Mouse (Mus musculus): ENCODE measurements around the gene Gys2.
"Not testable (repeated sequence)": the region's sequence is repeated elsewhere in the genome, so short reads cannot be mapped to it uniquely, and the experiment has no call there.

The Gys2 gene

DNA sequence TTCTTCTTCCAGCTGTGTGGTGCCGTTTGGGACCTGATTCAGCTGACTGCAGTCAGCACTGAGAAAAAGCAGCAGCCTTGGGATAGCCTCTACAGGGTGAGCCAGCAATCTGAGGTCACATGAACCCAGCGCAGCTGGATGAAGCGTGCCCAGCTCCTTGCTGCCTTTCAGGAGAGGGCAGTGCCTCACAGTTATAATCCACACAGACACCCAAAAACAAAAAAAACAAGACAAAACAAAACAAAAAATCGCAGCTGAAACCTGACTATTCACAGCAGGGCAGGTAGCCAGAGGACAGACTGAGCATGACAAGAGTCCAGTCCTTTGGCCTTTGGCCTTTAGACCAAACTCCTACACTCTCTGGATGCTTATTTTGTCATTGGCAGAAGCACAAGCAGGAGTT, at the start of gene Gys2:
Gene Gys2 (minus strand): TSS at position 309 of the 403 bp plus-strand sequence.
- no peak for DNase-seq (ENCODE audit: low spot score in 2 of 2)

DNA sequence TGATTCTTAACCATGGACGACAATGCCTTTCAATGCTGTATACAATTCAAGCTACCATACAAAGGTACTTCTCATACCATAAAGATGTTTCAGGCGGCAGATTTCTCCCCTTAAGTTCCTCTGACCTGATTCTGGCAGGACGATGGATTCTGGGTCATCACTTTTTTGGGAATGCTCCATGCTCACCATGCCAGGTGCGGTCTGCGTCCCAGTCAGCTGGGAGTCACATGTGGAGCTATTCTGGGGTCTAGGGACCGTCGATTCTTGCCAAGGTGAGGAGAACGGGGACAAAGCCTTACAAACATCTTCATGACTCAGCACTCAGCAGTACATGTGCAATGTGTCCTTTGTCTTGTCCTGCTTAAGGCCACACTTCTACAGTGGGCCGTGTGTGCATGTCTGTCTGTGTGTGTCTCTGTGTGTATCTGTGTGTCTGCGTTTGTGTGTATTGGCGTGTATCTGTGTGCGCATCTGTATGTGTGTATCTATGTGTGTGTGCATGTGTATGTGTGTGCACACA, 48.7 kb upstream of the Gys2 start:
- no peak for DNase-seq (ENCODE audit: low spot score in 2 of 2)

DNA sequence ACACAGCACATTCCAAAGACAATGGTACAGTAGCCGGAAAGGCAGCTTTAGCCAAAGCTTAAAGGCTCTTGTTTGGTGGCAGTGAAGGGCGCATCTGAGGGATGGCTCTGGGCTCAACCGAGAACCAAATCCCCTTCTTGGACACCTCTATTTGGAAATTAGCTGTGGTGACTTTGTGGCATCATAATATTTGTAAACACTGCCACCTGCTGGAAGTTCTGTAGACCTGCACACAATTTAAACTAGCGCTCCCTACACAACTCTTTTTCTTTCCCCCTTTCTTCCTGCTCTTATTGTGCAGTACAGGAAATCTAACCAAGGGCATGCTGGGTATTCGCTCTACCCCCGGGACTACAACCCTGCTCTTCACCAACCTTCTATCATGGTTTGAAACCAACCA, 46.2 kb upstream of the Gys2 start:
- DNase-seq (ENCODE audit: low spot score in 2 of 2): peak in 1 of 2 experiments; percentile 63

DNA sequence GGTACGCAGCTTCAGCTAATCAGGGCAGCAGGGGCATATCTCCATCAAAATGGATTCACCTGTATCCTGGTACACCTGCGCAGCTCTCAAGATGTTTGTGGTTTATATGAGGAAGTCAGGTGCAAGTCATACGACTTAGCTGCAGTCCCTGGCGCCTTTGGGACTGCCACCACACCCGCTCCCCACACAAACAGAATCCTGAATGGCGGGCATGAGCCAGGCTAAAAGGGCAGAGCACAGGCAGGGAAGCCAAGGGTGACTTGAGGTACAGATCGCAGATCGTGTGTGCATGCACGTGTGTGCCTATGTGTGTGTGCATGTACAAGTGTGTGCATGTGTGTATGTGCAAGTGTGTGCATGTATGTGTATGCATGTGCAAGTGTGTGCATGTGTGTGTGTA, 42.5 kb upstream of the Gys2 start:
- DNase-seq (ENCODE audit: low spot score in 2 of 2): not testable (repeated sequence)

DNA sequence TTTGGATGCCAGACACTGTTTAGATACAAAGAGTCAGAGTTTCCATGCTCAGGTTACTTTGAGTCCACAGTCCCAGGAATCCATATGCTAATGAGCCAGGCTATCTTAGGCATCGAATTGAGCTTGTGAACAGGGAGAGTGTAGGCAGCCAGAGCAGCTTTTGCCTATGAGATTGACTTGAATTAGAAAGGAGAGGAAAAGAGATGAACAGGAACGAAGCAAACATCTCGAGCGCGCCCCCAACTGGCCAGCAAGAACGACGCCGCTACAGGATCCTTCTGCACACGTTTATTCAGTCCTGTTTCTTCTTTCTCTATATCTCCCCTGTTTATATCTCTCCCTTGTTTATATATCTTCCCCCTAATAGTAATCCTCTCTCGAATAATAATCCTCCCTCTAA, 42.0 kb upstream of the Gys2 start:
- peak; percentile 41 to 79 for DNase-seq (ENCODE audit: low spot score in 2 of 2)

DNA sequence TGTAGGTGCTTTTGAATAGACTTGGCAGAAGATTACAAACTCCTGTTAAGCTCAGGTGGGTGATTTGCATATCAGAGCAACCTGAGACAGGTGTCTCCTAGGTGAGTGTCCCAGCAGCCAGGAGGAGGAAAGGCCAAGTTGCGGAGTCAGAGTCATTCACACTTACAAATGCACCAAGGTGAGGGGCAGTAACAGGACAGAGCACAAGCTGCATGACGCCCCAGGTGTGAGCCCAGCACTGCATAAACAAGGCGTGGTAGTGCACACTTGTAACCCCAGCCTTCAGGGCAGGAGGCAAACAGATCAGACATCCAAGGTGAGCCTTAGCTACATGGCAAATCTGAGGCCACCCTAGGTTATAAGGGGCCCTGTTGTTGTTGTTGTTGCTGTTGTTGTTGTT, 40.0 kb upstream of the Gys2 start:
- no peak for DNase-seq (ENCODE audit: low spot score in 2 of 2)

DNA sequence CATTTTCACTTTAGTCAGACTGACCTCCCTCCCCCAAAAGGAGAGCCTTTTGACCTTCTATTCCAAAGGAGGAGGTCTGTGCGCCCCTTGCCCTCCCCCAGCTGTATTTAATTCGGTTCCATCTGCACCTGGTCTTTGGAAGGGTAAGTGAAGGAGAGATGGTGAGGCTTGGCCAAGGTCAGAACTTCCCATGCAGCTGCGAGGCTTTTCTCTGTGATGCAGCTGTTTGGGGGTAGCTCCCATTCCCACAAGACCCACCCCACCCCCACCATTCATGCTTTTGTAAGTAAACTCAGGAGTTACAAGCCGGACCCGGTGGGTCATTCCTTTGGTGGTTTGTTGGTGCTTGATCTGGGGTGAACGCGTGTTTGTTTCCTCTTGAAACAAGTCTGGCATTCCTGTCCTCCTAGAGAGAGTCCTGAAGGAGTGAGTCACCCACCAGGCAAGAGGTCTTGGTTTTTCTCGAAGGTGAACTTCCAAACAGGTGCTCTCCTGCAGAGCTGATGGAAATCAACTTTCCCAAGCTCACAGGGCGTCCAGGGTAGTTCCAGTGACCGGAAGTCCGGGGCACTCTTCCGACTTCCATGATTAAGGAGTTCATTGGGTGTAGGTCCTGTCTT, 38.7 kb upstream of the Gys2 start:
- peak in 1 of 2 experiments; percentile 18 for DNase-seq (ENCODE audit: low spot score in 2 of 2)

DNA sequence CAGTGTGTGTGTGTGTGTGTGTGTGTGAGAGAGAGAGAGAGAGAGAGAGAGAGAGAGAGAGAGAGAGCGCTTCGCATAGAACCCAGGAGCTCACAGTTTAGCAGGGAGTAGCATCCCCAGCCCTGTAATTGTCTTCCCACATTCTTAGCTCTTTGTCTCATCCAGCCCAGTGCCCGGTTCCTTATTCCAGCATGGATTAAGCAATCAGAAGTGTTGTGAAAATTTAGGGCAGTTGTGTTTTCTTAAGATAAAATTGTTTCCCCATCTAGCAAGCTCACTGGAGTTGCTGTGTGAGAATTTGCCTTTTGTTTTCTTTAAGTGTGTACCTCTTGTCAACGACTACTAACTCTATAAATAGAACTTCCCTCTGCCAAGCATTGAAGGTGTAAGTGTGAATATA, 35.8 kb upstream of the Gys2 start:
- no peak for DNase-seq (ENCODE audit: low spot score in 2 of 2)

DNA sequence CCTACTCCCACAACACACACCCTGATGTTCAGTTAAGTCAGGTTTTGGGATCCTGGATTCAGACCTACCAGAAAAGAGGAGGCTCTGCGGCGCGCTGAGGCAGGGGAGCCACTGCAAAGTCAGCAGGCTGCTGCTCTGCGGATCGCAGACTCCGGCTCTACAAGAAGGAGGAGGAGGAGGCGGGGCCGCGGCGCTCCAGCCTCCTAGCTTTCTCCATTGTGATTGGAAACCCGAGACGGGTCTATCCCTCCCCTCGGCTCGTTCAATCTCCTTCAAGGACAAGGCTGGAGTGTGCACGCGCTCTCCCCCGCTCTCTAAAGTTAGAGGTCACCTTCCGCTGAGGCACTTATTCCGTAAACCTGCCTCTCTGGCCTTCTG, 34.9 kb upstream of the Gys2 start, which contains the start of gene Ldhb:
Gene Ldhb (minus strand): TSS at position 173 of the 378 bp plus-strand sequence.
- peak; percentile 80 to 82 for DNase-seq (ENCODE audit: low spot score in 2 of 2)

DNA sequence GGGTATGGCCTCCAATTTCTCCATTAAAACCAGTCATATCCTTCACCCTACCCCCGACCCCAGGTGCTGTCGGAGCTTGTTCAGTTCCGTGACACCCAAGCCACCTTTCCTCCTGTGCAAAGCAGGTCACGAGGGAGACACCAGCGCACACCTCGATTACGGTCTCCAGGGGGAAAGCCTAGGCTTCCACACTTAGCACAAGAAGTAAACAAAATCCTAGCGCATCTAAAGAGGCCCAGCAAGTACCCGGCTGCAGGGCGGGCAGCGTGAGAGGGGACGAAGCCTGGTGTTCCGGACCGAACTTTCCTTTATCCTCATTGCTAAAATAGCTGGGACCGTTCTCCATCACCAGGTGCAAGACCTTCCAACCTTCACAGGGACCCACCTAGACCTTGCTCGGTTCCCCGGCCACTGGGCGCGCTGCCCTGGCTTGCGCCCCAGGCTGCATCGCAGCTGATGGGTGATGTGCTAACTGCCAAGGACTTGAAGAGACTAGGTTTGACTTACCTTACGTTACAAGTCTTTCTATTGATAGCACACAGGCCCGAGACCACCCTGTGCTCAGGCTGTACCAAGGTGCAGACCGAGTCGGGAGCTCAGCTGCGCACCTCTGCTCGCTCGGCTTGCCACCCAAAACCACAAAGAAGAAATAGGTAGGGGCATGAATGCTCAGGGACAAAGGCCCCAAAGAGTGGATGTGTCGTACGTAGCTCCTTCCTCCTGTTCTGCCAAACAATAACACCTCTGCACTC, 34.3 kb upstream of the Gys2 start:
- peak; percentile 44 to 45 for DNase-seq (ENCODE audit: low spot score in 2 of 2)

DNA sequence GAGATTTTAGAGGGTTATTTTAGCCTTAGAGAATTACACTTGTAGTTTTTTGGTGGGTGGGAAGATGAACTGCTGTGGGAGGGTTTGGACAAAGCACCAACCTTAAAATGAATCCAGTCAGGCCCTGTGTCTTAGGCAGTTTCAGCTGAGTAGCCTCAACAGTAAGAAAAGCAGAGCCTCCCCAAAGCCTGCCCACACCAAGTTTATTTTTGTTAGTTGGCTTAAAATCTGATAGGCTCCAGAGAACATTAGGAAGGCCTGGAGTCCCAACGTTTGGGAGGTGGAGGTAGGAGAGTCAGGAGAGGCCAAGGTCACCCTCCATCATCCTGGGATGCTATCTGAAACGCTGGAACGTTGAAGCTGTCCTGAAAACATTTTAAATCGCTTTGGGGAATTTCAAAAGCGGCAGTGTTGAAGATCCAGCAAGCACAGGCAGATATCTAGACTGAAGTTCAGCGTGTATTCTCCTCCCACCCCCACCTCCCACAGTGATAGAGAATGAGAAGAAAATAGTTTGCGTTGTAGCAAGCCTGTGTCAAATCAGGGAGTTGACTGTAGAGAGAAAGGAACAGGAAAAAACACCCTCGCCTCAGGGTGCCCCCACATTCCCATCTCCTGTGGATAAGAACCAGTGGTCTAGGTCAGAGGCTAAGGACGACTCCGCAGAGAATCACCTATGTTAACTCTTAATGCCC, 33.6 kb upstream of the Gys2 start:
- DNase-seq (ENCODE audit: low spot score in 2 of 2): no peak

DNA sequence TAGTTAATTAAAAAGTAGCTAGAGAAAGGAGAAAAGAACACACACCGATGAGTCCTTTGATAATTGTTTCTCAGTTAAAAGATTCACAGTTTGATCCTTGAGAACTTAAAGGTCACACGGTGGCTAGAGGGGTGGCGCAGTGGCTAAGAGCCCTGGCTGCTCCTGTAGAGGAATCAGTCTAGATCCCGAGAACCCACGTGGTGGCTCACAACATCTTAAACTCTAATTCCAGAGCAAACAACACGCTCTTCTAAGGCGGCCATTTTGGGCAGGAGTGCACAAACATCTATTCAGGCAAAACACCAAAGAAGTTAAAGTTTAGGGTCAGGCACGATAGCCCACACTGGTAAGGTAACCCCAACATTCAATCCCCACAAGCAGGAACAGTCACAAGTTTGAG, 30.7 kb upstream of the Gys2 start:
- DNase-seq (ENCODE audit: low spot score in 2 of 2): no peak

DNA sequence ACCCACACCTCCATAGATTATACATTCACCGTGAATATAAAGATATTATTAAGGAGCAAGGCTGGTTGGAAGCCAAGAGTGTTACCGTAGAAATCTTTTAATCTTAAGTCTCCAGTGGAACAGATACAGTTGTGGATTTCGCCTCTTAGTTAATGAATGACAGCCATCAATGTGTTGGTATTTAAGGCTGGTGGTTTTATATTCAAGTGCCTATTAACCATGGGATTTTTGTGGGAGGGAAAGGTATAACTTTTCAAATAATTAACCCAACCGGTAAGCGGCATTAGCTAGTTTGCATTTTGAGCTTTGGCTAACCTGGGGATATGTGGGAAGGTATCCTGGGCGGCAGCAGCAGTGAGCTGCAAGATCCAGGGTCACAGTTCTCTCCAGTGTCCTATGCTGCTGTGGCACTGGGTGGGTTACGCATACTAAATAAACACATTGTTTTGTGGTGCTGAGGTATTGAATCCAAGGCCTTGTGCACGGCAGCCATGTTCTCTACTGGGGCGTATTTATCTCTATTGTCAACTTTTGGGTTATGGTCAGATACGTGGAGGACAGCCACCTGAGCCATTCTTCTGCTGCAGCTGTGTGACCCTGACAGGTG, 29.7 kb upstream of the Gys2 start:
- no peak for DNase-seq (ENCODE audit: low spot score in 2 of 2)

DNA sequence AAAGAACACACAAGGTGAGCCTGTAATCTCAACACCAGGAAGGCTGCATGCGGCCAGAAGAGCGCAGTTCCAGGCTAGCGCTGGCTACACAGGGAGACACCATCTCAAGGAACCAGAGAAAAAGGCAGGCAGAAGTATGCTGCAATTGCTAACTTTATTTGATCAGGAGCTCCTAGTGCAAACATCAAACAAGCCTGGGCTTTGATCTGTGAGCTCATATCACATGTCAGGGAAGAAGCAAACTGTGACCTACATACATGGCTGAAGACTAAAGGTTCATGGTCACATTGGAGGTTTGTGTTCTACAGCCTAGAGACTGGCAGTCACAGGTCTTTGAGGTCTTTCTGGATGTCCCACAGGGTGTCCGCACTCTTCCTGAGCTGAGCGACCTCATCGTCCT, 17.2 kb upstream of the Gys2 start:
- DNase-seq (ENCODE audit: low spot score in 2 of 2): peak; percentile 50 to 56

DNA sequence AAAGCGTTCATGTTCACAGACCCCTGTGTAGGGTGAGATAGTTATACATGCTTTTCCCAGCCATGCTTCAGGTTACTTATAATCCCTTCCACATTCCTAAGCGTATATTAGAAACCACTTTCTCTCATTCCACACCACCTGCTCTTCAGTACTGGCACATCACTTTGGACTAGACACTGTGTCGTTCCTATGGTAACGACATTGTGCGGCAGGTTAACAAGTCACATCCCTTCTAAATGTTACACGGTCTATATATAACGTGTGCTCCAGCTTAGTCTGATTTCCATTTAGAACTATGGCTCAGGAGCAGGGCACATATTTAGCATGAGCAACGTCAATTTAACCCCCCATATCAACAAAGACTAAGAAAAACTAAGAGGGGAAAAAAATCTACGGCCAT, 14.7 kb upstream of the Gys2 start:
- DNase-seq (ENCODE audit: low spot score in 2 of 2): no peak

DNA sequence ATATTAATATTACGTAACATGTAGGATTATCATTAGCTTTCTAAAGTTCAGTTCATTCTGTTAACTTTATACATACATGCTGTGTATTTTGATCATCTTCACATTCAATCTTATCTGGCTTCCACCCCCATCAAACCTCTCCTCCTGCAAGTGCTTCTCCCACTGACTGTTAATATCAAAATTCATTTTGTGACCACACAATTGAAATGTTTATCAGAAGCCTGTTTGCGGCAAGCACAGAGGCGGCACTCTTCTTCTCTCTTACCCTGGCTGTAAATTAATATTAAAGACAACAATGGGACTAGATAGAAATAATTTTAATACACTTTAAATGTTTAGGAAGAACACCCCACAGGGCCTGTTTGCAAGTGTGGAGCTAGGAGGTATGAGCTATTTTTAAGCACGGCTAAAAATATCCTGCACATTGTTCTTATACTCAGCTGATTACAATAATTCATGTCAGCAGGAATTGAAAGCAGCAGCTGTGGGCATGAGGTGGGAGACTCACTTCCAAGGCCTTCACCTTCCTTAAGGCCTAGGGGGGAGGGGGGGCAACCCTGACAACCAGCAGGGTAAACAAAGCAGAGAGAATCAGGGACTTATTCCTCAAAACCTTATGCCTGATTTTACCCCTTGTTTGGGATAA, 12.7 kb upstream of the Gys2 start:
- DNase-seq (ENCODE audit: low spot score in 2 of 2): no peak

DNA sequence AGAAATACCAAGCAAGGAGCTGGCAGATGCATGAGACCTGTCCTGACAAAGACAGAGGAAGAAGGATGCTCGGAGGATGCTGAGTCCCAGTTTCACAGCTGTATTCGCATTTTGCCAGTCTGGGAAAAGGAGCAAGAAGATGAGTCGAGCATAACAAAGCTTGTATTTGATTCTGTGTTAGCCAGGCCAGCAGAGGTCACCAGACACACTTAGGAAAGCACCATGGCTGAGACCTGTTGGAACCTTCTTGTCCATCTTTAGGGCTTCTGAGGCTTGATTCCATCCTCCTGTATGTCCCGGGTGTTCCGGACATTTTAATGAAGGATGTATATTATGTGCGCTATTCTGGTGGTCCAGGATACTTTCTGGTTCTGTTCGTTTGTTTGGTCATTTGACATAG, 4.3 kb upstream of the Gys2 start:
- no peak for DNase-seq (ENCODE audit: low spot score in 2 of 2)

DNA sequence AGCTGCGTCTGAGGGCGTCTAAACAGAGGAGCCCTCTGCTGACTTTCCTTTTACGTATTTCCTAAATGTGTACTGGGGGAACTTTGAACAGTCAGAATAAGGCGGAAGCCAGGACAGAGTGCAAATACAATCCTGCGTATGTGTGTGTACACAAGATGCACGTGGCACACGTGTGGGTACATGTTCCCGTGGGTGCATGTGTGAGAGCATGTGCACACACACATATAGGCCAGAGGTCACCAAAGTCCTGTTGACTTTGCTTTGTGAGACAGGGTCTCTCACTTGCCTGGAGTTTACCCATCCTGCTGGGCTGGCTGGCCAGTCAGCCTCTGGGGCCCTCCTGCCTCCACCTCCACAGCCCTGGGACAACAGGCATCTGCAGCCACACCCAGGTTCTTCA, 1.8 kb downstream of the Gys2 start:
- DNase-seq (ENCODE audit: low spot score in 2 of 2): no peak

DNA sequence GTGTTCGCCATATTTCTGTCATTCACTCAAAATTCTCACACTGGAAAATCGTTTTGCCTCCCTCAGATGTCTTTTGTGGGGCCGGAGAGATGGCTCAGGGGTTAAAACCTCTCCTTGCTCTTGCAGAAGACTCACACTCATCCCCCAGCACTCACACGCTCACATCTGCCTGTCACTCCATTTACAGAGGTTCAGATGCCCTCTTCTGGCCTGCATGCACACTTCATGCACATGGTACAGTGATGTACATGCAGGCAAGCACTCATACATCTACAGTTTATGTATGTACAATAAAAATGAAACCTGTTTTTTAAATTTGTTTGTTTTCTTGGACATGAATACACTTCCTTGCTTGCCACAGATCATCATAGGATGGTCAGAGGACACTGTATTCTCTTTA, 3.3 kb downstream of the Gys2 start:
- DNase-seq (ENCODE audit: low spot score in 2 of 2): peak; percentile 30 to 43

DNA sequence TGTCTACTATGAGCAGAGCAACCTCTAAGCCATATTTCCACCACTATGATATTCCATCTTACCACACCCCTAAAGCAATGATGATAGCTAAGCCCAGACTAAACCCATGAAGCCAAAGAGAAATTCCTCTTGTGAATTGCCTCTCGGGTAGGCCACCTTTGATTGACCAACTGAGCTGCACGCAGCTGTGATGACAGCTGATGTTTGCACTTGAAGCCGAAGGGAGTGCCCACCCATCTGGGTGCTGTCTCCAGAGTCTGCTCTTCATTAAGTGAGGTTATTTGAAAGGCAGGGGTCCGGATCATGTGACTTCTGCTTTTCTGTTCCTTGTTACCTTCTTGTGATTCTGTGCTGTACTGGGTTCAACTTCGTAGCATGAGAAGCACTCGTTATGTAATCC, 10.7 kb downstream of the Gys2 start:
- no peak for DNase-seq (ENCODE audit: low spot score in 2 of 2)

DNA sequence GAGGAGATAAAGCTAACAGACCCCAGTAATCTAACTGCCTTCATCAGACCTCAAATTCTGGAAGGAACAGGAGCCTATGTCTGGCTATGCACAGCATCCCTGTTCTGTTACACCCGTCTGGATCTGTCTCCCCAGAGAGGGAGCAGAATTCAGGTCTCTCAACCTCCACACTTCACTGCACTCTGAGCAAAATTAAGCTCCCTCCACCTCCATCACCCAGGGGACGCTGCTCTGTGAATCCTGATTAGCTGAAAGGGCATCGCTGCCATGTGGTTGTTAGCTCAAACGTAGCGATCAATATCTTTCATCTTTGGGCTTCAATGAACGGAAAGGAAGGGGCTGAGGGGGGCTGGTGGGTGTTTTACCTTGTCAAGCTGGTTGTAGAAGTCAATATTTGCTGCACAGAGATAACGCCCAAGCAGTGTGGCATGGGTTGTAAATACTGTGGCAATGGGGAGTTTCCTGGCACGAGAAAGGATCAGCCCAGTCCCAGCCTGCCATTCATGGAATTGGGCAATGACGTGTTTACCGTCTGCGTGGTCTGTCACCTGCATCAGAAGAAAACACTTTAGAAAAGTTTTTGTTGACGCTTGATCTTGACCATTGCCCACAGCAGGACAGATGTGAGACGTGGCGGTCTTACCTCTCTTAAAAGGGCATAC, 13.8 kb downstream of the Gys2 start:
- DNase-seq (ENCODE audit: low spot score in 2 of 2): no peak
